Mouse (Mus musculus) midbrain, embryonic 10.5 days (tissue): ENCODE data around the gene Ltb. TPM values are rescaled to one million over a fixed set of nuclear protein-coding genes. Genes with fewer than 3 reads are reported as not detected.

Source experiments
- DNase-seq: peaks from one replicate; pipeline ENCODE4 v3.0.0-alpha.2; 2017; ENCODE audit warnings: low spot score
- H3K27ac ChIP-seq: fragments of 300-500 bp; sonication (generic); replicated peaks from 2 replicates; pipeline ENCODE4 v1.5.1; 2016; ENCODE audit warnings: mild to moderate bottlenecking
- H3K27me3 ChIP-seq: fragments of 300-500 bp; sonication (generic); 2 replicates; pipeline ENCODE4 v1.6.1; 2016; ENCODE audit warnings: low read depth, mild to moderate bottlenecking; ENCODE audit not compliant: poor library complexity, severe bottlenecking
- H3K36me3 ChIP-seq: fragments of 300-500 bp; sonication (generic); 2 replicates; pipeline ENCODE4 v1.6.1; 2016; ENCODE audit warnings: mild to moderate bottlenecking, moderate library complexity
- H3K4me1 ChIP-seq: fragments of 300-500 bp; sonication (generic); 2 replicates; pipeline ENCODE4 v1.6.1; 2016
- H3K4me3 ChIP-seq: fragments of 300-500 bp; sonication (generic); 2 replicates; pipeline ENCODE4 v1.5.1; 2016; ENCODE audit warnings: mild to moderate bottlenecking, moderate library complexity
- H3K9me3 ChIP-seq: fragments of 300-500 bp; sonication (generic); replicated peaks from 2 replicates; pipeline ENCODE4 v1.6.1; 2016; ENCODE audit warnings: mild to moderate bottlenecking
- WGBS: fragments of 180-500 bp; shearing (Covaris S2); methylation state at CpG from one replicate; pipeline ENCODE4 v1.1.7; 2016; 5-methylcytosine and 5-hydroxymethylcytosine counted together
- microRNA-seq: library from miRNA; unstranded; fragments of <30 nt; microRNA quantifications from one replicate; pipeline ENCODE4, GENCODE M21; 2017
- polyA plus RNA-seq: library from polyadenylated mRNA; unstranded; fragments of >200 nt; fragmentation: Nextera tagmentation; extraction: Ambion mirVana; gene quantifications from 2 replicates; pipeline ENCODE4 v1.2.1, GENCODE M21; 2016

The Ltb gene
- polyA plus RNA-seq, 1 experiment from 2014 or later = 0.10 TPM

DNA sequence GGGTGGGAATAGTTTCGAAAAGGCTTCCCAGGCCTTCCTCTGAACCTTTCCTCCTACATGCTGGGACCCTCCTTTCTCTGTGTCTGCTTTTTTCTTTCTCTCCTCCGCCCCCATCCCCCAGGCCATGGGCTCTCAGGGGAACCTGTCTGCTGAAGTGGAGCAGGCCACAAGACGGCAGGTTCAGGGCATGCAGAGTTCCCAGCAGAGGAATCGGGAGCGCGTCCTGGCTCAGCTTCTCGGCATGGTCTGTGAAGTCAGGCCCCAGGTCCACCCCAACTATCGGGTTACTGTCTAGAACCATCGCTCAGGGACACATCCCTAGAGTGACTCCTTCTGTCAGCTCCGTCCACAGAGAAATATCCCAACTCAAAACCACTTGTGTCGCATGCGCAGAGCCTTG lies 43.3 kb downstream of the Ltb start:
- Histone ChIP-seq H3K27me3 (no peaks in the 10 kb centered on the region), H3K27ac (no peak overlapping the region), H3K36me3 (peaks cover 15% of the 10 kb centered on the region), H3K4me1 (peaks cover 37% of the 10 kb centered on the region), H3K4me3 (0 out of 2 replicates have a peak overlapping the region, but pooled peaks have one; percentile 9), H3K9me3 (no peaks in the 10 kb centered on the region)
- 91% methylated on average over 12 of the region's 12 CpGs for WGBS
- DNase-seq = no peak

DNA sequence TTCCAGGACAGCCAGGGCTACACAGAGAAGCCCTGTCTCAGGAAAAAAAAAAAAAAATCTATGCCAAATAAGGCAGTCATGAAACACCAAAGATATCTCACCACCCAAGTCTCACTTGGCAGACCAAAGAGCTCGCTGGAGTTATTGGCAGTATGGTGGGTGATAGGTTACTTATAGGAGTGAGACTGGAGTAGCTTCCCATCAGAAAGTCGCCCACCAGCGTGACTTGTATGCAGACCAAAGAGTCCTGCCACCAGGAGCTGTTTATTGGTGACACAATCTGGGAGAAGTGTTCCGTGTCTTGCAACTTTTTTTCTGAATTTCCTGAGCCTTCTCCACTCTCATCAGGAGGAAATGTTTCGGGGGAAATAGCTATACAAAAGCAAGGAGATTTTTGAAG lies 45.5 kb downstream of the Ltb start:
- Histone ChIP-seq H3K4me3 (0 out of 2 replicates have a peak overlapping the region, but pooled peaks have one; percentile 81), H3K36me3 (peaks cover 18% of the 10 kb centered on the region), H3K9me3 (no peaks in the 10 kb centered on the region), H3K4me1 (peaks cover 41% of the 10 kb centered on the region), H3K27me3 (no peaks in the 10 kb centered on the region), H3K27ac (no peak overlapping the region)
- no peak for DNase-seq
- WGBS = 89% methylated on average over 5 of the region's 5 CpGs

DNA sequence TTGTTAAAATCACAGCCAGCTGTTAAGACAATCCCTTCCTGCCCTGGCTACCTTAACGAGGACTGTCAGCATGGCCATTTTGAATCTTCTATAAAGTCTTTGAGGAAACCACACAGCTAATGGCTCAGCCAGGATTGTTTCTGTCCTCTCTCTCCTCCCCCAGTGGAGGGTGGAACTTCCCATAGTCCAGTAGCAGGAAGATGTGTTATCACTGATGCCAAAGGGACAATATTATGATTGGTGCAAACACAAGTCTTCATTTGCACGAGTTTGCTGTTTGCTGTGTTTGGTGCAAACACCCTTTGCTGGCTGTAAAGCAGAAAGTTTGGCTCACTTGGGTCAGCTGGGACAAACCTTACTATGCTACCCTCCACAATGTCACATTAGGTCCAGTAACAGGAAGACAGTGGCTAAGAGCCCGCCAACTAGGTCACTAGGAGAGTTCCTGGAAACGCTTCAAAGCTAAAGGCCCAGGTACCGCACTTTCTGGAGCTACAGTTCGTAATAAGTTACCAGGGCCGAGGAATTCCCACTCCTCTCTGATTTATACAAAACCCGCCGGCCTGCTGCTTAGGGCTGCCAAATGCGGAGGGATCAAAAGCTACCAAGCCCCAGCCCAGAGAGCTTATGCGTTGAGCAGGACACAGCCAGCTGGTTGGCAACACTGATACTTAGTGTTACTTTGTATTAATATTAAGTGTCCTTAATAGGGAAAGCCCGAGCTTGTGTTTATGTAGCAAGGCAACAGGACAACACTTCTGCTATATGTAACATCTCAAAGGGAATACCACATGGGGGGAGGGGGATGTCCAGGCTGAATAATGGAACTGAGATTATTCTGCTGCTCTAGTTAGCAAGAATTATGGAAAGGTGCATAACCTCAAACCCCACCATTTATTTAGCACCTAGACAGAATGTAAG lies 46.4 kb downstream of the Ltb start:
- Histone ChIP-seq H3K27ac (peak overlapping the region; percentile 98), H3K36me3 (peaks cover 28% of the 10 kb centered on the region), H3K9me3 (no peaks in the 10 kb centered on the region), H3K4me1 (peaks cover 47% of the 10 kb centered on the region), H3K27me3 (no peaks in the 10 kb centered on the region), H3K4me3 (peak overlapping the region; percentile 81)
- 35% methylated on average over 12 of the region's 12 CpGs for WGBS
- DNase-seq = no peak

DNA sequence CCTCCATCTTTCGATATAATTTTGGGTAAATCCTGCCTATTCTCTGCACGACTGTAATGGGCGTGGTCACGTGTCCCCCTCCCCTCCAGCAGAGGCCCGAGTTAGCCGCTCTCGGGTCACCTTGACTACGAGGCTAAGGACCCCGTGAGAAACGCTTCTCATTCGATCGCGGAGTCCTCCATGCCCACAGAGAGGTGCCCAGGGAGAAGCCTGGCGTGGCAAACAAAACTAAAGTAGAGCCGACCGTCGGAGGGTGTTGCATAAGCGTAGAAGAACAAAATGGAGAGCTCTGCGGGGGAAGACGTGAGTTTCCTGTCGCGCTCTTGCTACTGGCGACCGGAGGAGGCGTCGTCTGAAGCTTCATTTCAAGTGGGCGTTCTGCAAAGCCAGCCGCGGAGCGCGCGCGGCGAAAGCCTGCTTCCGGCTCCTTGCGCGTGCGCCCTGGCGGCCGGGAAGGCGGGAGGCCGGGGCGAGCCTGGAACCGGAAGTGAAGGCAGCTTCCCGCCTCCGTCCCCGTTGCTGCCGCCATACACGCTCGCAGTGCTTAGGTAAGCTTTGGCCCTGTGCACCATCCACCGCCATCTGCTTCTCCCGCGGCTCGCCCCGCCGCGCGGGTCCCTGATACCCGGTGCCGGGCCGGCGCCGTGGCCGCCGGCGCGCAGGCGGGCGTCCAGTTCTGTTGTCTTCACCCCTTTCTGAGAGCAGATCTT lies 47.2 kb downstream of the Ltb start, which contains the start of gene Ddx39b:
Ddx39b (plus strand) TSS at position 442 of the 710 bp plus-strand sequence.
- Histone ChIP-seq H3K4me3 (peak within 1 kb of the TSS; percentile 81), H3K9me3 (no peaks in the 10 kb centered on the region), H3K4me1 (peaks cover 53% of the 10 kb centered on the region), H3K27ac (peak within 1 kb of the TSS; percentile 98), H3K27me3 (no peaks in the 10 kb centered on the region), H3K36me3 (peaks cover 36% of the 10 kb centered on the region)
- under 1% methylated on average over 69 of the region's 69 CpGs for WGBS
- DNase-seq = peak; percentile 95

DNA sequence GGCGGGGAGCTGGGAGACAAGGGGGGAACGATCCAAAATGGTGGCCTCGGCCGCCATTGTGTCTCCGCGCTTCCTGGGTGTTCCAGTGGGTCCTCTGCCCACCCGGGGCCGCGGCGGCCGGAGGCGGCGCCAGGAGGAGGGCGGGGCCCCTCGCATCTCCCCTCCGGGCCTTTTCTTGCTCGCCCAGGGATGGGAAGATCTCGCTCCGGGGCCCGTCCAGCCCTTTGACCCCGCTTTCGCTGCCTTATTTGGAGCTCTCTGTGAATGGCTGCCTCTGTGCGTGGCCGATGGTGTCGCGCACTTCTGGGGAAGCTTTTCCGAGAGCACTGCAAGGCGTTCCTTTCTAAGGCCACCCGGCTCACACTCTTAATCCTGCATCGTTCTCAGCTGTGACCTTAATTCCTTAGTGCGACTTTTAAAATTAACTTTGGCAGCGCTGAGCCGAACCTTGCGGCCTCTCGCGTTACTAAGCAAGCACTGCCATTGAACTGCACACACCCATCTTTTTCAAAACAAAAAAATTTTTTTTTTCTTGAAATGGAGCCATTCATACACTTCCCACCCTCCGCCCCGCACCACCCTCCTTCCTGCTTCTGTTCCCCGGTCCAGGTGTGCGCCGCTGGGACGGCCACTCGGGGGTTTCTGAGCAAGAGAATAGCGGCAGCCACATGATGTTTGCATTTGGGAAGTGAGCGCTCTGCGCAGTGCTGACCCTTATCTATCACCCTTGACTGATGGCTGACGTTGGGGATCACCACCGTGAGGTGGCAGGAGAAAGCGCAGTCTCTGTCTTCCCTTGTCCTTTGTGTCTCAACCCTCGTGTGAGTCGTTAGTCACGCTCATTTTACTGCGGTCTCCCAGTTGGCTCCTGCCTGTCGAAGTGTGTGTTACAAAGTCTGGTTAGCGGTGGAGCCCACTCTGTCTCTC lies 48.0 kb downstream of the Ltb start:
- Histone ChIP-seq H3K9me3 (no peaks in the 10 kb centered on the region), H3K27ac (peak overlapping the region; percentile 98), H3K36me3 (peaks cover 44% of the 10 kb centered on the region), H3K4me1 (peaks cover 47% of the 10 kb centered on the region), H3K4me3 (peak overlapping the region; percentile 81), H3K27me3 (no peaks in the 10 kb centered on the region)
- peak; percentile 66 for DNase-seq
- WGBS = under 1% methylated on average over 55 of the region's 55 CpGs

DNA sequence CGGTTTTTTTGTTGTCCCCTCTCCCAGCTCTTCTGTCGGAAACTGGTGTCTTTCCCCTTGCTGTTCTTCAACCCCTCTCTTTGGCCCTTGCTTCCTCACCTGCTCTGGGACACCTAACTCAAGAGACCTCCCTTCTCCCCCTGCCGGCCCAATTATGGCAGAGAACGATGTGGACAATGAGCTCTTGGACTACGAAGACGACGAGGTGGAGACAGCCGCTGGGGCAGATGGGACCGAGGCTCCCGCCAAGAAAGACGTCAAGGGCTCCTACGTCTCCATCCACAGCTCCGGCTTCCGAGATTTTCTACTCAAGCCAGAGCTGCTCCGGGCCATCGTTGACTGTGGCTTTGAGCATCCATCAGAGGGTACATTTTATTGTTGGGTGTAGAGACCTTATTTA lies 48.8 kb downstream of the Ltb start:
- DNase-seq = peak; percentile 59
- H3K27me3 ChIP-seq = no peaks in the 10 kb centered on the region
- no peaks in the 10 kb centered on the region for H3K9me3 ChIP-seq
- H3K4me1 ChIP-seq = peaks cover 47% of the 10 kb centered on the region
- 20% methylated on average over 16 of the region's 16 CpGs for WGBS
- peaks cover 52% of the 10 kb centered on the region for H3K36me3 ChIP-seq
- peak overlapping the region; percentile 98 for H3K27ac ChIP-seq
- peak overlapping the region; percentile 81 for H3K4me3 ChIP-seq

DNA sequence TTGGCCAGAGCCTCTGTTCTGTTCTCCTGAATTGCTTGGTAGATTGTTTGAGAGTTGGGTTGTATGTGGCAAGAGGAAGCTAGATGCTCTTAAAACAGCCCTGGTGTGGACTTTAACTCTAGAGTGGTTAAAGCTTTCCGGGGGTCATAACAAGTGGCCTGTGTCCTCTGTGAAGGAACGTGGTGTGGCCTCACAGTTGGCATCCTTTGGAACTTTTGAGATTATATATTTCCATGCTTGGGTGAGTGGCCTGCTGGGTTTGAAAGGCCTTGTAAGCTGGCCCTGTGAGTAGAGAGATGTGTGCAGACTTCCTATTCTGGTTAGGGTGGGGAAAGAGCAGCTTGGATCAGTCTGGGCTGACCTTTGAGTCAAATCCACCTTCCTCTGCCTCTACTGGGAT lies 50.8 kb downstream of the Ltb start:
- H3K36me3 ChIP-seq = peaks cover 71% of the 10 kb centered on the region
- H3K4me3 ChIP-seq = peak overlapping the region; percentile 81
- 92% methylated on average over 2 of the region's 2 CpGs for WGBS
- no peak overlapping the region for H3K27ac ChIP-seq
- H3K9me3 ChIP-seq = no peaks in the 10 kb centered on the region
- H3K4me1 ChIP-seq = peaks cover 46% of the 10 kb centered on the region
- DNase-seq = no peak
- no peaks in the 10 kb centered on the region for H3K27me3 ChIP-seq

Small RNA genes within 50 kb of the gene (microRNA-seq; reads per million reads assigned to microRNA genes)
- gene Mir6973a (not detected), gene Mir6974 (not detected), gene Mir6975 (4.8 reads per million, percentile 11 among the genes with 10 or more reads in this experiment)

Other genes with a start within 250 kb of the Ltb start
- 0.19 TPM in 1 of 2 replicates, not detected in the other for gene Hspa1b, start 235.2 kb upstream of the Ltb start, polyA plus RNA-seq
- 0.27 TPM in 1 of 2 replicates, not detected in the other for gene Gm20481, start 224.5 kb upstream of the Ltb start, polyA plus RNA-seq
- gene Hspa1a, start 222.3 kb upstream of the Ltb start, polyA plus RNA-seq = 1.3 and 1.6 TPM in 2 replicates
- gene Hspa1l, start 221.7 kb upstream of the Ltb start, polyA plus RNA-seq = 0.71 and 0.81 TPM in 2 replicates
- gene Lsm2, start 212.6 kb upstream of the Ltb start, polyA plus RNA-seq = 307 and 337 TPM in 2 replicates
- 177 and 210 TPM in 2 replicates for gene Vars, start 193.5 kb upstream of the Ltb start, polyA plus RNA-seq
- gene Vwa7, start 177.9 kb upstream of the Ltb start, polyA plus RNA-seq = 0.19 and 0.28 TPM in 2 replicates
- gene Sapcd1, start 166.4 kb upstream of the Ltb start, polyA plus RNA-seq = 7.1 and 7.7 TPM in 2 replicates
- gene Msh5, start 147.7 kb upstream of the Ltb start, polyA plus RNA-seq = 5.4 and 6.3 TPM in 2 replicates
- gene Clic1, start 144.5 kb upstream of the Ltb start, polyA plus RNA-seq = 216 and 217 TPM in 2 replicates
- 527 and 597 TPM in 2 replicates for gene Ddah2, start 135.4 kb upstream of the Ltb start, polyA plus RNA-seq
- 0.17 TPM in 2 replicates for gene Ly6g6c, start 129.1 kb upstream of the Ltb start, polyA plus RNA-seq
- 1.3 TPM in 2 replicates for gene Mpig6b, start 128.3 kb upstream of the Ltb start, polyA plus RNA-seq
- 0.32 and 0.59 TPM in 2 replicates for gene Ly6g6e, start 117.5 kb upstream of the Ltb start, polyA plus RNA-seq
- gene Ly6g6d, start 116.4 kb upstream of the Ltb start, polyA plus RNA-seq = 2.0 and 3.5 TPM in 2 replicates
- 0.70 and 0.86 TPM in 2 replicates for gene Ly6g6f, start 108.8 kb upstream of the Ltb start, polyA plus RNA-seq
- 56.7 and 68.5 TPM in 2 replicates for gene Abhd16a, start 105.2 kb upstream of the Ltb start, polyA plus RNA-seq
- not detected in 2 replicates for gene Ly6g5c, start 86.2 kb upstream of the Ltb start, polyA plus RNA-seq
- 0.99 and 1.1 TPM in 2 replicates for gene Ly6g5b, start 79.0 kb upstream of the Ltb start, polyA plus RNA-seq
- gene Gpank1, start 73.0 kb upstream of the Ltb start, polyA plus RNA-seq = 33.4 and 34.5 TPM in 2 replicates
- gene Csnk2b, start 72.4 kb upstream of the Ltb start, polyA plus RNA-seq = 299 and 306 TPM in 2 replicates
- gene D17H6S53E, start 68.1 kb upstream of the Ltb start, polyA plus RNA-seq = 9.5 and 9.6 TPM in 2 replicates
- gene Apom, start 62.4 kb upstream of the Ltb start, polyA plus RNA-seq = 0.53 and 0.66 TPM in 2 replicates
- gene Bag6, start 59.3 kb upstream of the Ltb start, polyA plus RNA-seq = 56.6 and 67.4 TPM in 2 replicates
- 173 and 198 TPM in 2 replicates for gene Prrc2a, start 29.5 kb upstream of the Ltb start, polyA plus RNA-seq
- 4.0 and 5.8 TPM in 2 replicates for gene Aif1, start 18.4 kb upstream of the Ltb start, polyA plus RNA-seq
- 5.0 and 8.3 TPM in 2 replicates for gene Lst1, start 6.0 kb upstream of the Ltb start, polyA plus RNA-seq
- 0.07 TPM in 1 of 2 replicates, not detected in the other for gene Tnf, start 7.6 kb downstream of the Ltb start, polyA plus RNA-seq
- gene Lta, start 10.9 kb downstream of the Ltb start, polyA plus RNA-seq = not detected in 2 replicates
- gene Gm16181, start 26.4 kb downstream of the Ltb start, polyA plus RNA-seq = 0.25 and 0.37 TPM in 2 replicates
- gene Atp6v1g2, start 39.2 kb downstream of the Ltb start, polyA plus RNA-seq = 9.7 and 11.8 TPM in 2 replicates
- gene Nfkbil1, start 41.4 kb downstream of the Ltb start, polyA plus RNA-seq = 9.9 and 11.7 TPM in 2 replicates
- gene Ddx39b, start 47.3 kb downstream of the Ltb start, polyA plus RNA-seq = 682 and 724 TPM in 2 replicates
- gene H2-D1, start 68.3 kb downstream of the Ltb start, polyA plus RNA-seq = 55.3 and 61.1 TPM in 2 replicates
- gene H2-Q1, start 126.0 kb downstream of the Ltb start, polyA plus RNA-seq = not detected in 2 replicates
- 0.25 and 0.38 TPM in 2 replicates for gene H2-Q2, start 147.8 kb downstream of the Ltb start, polyA plus RNA-seq
- gene H2-Q4, start 185.2 kb downstream of the Ltb start, polyA plus RNA-seq = 2.9 and 3.1 TPM in 2 replicates
- gene H2-Q6, start 230.4 kb downstream of the Ltb start, polyA plus RNA-seq = 1.5 and 1.9 TPM in 2 replicates
- gene H2-Q7, start 244.7 kb downstream of the Ltb start, polyA plus RNA-seq = 16.0 and 17.5 TPM in 2 replicates